Comparison of ENCODE assay signal across 22 mouse cellular contexts in genomic region chr19:59030221-59030620, GRCm38 (mm10).
"Had no signal": no experiment of that assay in that cellular context is flagged by ENCODE, and none has a peak within 500 bp of the region (broad histone marks: within the 10 kb centered on the region; RNA-seq: fewer than 3 reads in every experiment).

No protein-coding gene starts in this region.

- H3K9me3 ChIP-seq: heart, embryonic 10.5 days; hindbrain, embryonic 10.5 days; hindbrain, embryonic 12.5 days; intestine, embryonic 15.5 days; limb, embryonic 13.5 days; limb, embryonic 15.5 days; liver, embryonic 12.5 days had no signal

- H3K4me2 ChIP-seq: heart, embryonic 12.5 days; hindbrain, embryonic 12.5 days; hindbrain, embryonic 14.5 days; intestine, embryonic 15.5 days; limb, embryonic 13.5 days; limb, embryonic 15.5 days; liver, embryonic 12.5 days had no signal

- ATAC-seq: forebrain, postnatal 0 days; hindbrain, embryonic 16.5 days; inflammation-experienced regulatory T-cells, adult 6 months; intestine, embryonic 15.5 days; intestine, postnatal 0 days; liver, embryonic 12.5 days had no signal

- H3K27ac ChIP-seq: heart, embryonic 10.5 days; hindbrain, embryonic 10.5 days; hindbrain, embryonic 12.5 days; hindbrain, embryonic 14.5 days; intestine, embryonic 15.5 days; limb, embryonic 13.5 days; limb, embryonic 15.5 days; liver, embryonic 12.5 days; liver, embryonic 14.5 days had no signal

- H3K27me3 ChIP-seq: intestine, embryonic 15.5 days; limb, embryonic 13.5 days; limb, embryonic 15.5 days; liver, embryonic 12.5 days had no signal

- H3K9ac ChIP-seq: forebrain, postnatal 0 days; heart, embryonic 12.5 days; hindbrain, embryonic 12.5 days; hindbrain, embryonic 14.5 days; intestine, embryonic 15.5 days; limb, embryonic 13.5 days; limb, embryonic 15.5 days; liver, embryonic 12.5 days; liver, embryonic 14.5 days had no signal

- H3K4me1 ChIP-seq: heart, embryonic 10.5 days; heart, embryonic 12.5 days; hindbrain, embryonic 10.5 days; hindbrain, embryonic 12.5 days; intestine, embryonic 15.5 days; limb, embryonic 13.5 days; limb, embryonic 15.5 days; liver, embryonic 12.5 days had no signal

- H3K36me3 ChIP-seq: heart, embryonic 10.5 days; heart, embryonic 12.5 days; hindbrain, embryonic 10.5 days; hindbrain, embryonic 12.5 days; intestine, embryonic 15.5 days; limb, embryonic 13.5 days; limb, embryonic 15.5 days; liver, embryonic 12.5 days had no signal

- H3K4me3 ChIP-seq: heart, embryonic 10.5 days; heart, embryonic 12.5 days; hindbrain, embryonic 10.5 days; hindbrain, embryonic 12.5 days; intestine, embryonic 15.5 days; limb, embryonic 13.5 days; limb, embryonic 15.5 days; liver, embryonic 12.5 days had no signal

- DNase-seq: forebrain, postnatal 0 days; gastrocnemius, postnatal 25 days; heart, adult 18-20 months; heart, postnatal 10 days; heart, postnatal 4 days; layer of hippocampus, adult 9-11 months; layer of hippocampus, postnatal 36 days; left cerebral cortex, postnatal 4 days; lung, adult 2 months had no signal
